Mouse (Mus musculus): ENCODE results near the gene Bmp15. TPM values are rescaled to one million over a fixed set of nuclear protein-coding genes. Genes with fewer than 3 reads are reported as not detected.

Bmp15 gene
- polyA plus RNA-seq (2014; fragmentation: Nextera tagmentation; extraction: Ambion mirVana) = 0.13 and 0.18 TPM in 2 replicates

DNA sequence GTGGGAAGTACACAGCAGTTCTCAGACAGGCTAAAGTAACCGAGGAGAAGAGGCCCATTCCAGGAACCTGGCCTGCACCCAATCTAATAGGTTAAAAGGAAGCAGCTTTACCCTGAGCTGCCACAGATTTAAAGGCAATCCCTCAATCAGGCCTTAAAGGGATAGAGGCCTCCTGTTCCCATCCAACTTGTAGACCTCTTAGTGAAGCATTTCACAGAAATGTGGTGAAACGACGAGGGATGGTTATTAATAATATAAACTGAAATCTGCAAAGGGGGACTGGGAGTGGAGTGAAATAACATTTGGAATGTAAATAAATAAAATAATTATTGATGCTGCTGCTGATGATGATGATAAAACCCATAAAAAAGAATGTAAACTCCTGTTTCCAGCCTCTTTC, at the start of gene Bmp15:
TSS of gene Bmp15 (minus strand) at position 101 of the 400 bp plus-strand sequence.
- Histone ChIP-seq H3K27me3 (replicated peaks; ENCODE audit: control insufficient read depth, insufficient read depth, low read length) (no peaks in the 10 kb centered on the region), H3K9ac (ENCODE audit: low read depth, low read length) (no peak within 1 kb of the TSS), H3K4me1 (ENCODE audit: control insufficient read depth, insufficient read depth, low read length) (no peaks in the 10 kb centered on the region), H3K9me3 (ENCODE audit: control insufficient read depth, low read length) (no peaks in the 10 kb centered on the region), H3K36me3 (ENCODE audit: control insufficient read depth, insufficient read depth, low read length) (no peaks in the 10 kb centered on the region), H3K4me2 (ENCODE audit: low read depth, low read length) (no peak within 1 kb of the TSS), H3K27ac (replicated peaks; ENCODE audit: low read depth, low read length) (no peak within 1 kb of the TSS; the same call in 1 of the 2 replicates), H3K4me3 (ENCODE audit: low read depth, low read length) (no peak within 1 kb of the TSS)
- 68% methylated on average over 3 of the region's 3 CpGs for WGBS
- ATAC-seq (ENCODE audit: low read depth) (no peak), DNase-seq (ENCODE audit: low spot score) (peak; percentile 11)

DNA sequence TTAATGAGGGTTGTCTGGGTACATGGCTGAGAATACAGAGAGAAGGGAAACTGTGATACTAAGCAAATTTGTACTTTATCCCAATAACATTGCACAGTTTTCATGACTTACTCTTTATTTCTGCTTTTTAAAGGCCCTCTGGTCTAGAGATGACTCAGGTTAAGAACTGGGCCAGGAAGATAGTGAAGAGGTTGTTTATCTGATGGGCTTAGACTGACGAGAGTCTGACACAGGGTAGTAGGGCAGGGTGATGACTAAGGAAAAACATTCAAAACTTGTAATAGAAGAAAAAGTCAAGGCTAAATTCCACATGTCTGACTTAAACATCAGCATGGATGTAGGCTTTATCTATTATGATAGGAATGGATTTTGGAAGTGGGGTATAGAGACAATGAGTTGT, 48.3 kb upstream of the Bmp15 start:
- no peak overlapping the region for H3K4me2 ChIP-seq (ENCODE audit: low read depth, low read length)
- H3K27ac ChIP-seq (replicated peaks; ENCODE audit: low read depth, low read length) = no peak overlapping the region
- H3K9me3 ChIP-seq (ENCODE audit: control insufficient read depth, low read length) = no peaks in the 10 kb centered on the region
- DNase-seq (ENCODE audit: low spot score) (no peak), ATAC-seq (ENCODE audit: low read depth) (no peak)
- no peaks in the 10 kb centered on the region for H3K36me3 ChIP-seq (ENCODE audit: control insufficient read depth, insufficient read depth, low read length)
- 81% methylated on average over 1 of the region's 1 CpGs for WGBS
- H3K4me1 ChIP-seq (ENCODE audit: control insufficient read depth, insufficient read depth, low read length) = no peaks in the 10 kb centered on the region
- no peak overlapping the region for H3K4me3 ChIP-seq (ENCODE audit: low read depth, low read length)
- H3K27me3 ChIP-seq (replicated peaks; ENCODE audit: control insufficient read depth, insufficient read depth, low read length) = no peaks in the 10 kb centered on the region
- H3K9ac ChIP-seq (ENCODE audit: low read depth, low read length) = no peak overlapping the region

DNA sequence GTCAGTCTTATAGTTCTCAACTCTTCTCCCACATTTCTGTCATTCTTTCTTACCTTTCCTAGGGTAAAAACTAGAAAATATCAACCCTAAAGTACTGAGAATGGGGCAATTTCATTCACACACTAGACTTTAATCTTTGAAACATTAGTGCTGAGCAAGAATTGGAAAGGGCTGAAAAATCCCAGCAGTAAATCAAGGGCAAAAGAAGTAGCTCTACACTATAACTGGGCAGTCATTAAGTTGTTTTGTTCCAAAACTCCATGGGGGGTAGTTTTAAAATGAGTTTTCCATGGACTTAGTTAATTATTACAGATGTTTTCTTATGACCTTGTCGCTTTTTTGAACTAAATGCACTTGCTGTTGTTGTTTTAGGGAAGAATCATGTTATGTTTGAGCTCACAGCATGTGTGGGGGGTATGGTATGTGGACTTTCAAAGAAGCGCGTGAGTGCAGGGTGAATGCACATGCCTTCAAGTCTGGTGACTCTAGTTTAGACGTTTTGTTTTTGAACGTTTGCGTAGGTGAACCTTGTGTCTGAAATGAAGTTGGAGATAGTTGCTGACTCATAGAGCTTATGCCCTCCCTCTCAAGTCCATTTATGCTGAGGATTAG, 37.1 kb upstream of the Bmp15 start:
- H3K27ac ChIP-seq (replicated peaks; ENCODE audit: low read depth, low read length) = no peak overlapping the region
- no peak overlapping the region for H3K4me3 ChIP-seq (ENCODE audit: low read depth, low read length)
- no peak overlapping the region for H3K9ac ChIP-seq (ENCODE audit: low read depth, low read length)
- no peak overlapping the region for H3K4me2 ChIP-seq (ENCODE audit: low read depth, low read length)
- 62% methylated on average over 6 of the region's 6 CpGs for WGBS
- no peaks in the 10 kb centered on the region for H3K9me3 ChIP-seq (ENCODE audit: control insufficient read depth, low read length)
- H3K27me3 ChIP-seq (replicated peaks; ENCODE audit: control insufficient read depth, insufficient read depth, low read length) = no peaks in the 10 kb centered on the region
- no peaks in the 10 kb centered on the region for H3K36me3 ChIP-seq (ENCODE audit: control insufficient read depth, insufficient read depth, low read length)
- DNase-seq (ENCODE audit: low spot score) (no peak), ATAC-seq (ENCODE audit: low read depth) (no peak)
- H3K4me1 ChIP-seq (ENCODE audit: control insufficient read depth, insufficient read depth, low read length) = no peaks in the 10 kb centered on the region

DNA sequence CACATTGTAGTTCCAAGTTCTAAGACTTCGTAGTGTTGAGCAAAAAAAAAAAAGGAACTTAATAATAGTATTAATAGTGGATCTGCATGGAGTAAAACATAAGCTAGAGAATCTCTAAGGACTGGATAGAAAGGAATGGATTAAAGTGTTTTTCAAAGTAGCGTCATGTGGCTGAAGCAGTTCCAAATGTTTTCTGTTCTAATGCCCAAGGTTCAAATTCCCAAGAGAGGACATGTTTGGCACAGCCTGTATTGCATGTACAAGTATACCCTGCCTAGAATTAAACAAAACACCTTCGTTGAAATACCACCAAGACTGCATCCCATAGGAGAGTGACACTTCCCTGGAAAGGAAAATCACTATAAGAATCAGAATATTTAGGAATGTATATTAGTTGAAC, 36.4 kb upstream of the Bmp15 start:
- Histone ChIP-seq H3K4me1 (ENCODE audit: control insufficient read depth, insufficient read depth, low read length) (no peaks in the 10 kb centered on the region), H3K4me3 (ENCODE audit: low read depth, low read length) (no peak overlapping the region), H3K9ac (ENCODE audit: low read depth, low read length) (no peak overlapping the region), H3K4me2 (ENCODE audit: low read depth, low read length) (no peak overlapping the region), H3K27me3 (replicated peaks; ENCODE audit: control insufficient read depth, insufficient read depth, low read length) (no peaks in the 10 kb centered on the region), H3K9me3 (ENCODE audit: control insufficient read depth, low read length) (no peaks in the 10 kb centered on the region), H3K27ac (replicated peaks; ENCODE audit: low read depth, low read length) (no peak overlapping the region), H3K36me3 (ENCODE audit: control insufficient read depth, insufficient read depth, low read length) (no peaks in the 10 kb centered on the region)
- no peak for ATAC-seq (ENCODE audit: low read depth)
- DNase-seq (ENCODE audit: low spot score) = peak; percentile 0
- 66% methylated on average over 3 of the region's 3 CpGs for WGBS

DNA sequence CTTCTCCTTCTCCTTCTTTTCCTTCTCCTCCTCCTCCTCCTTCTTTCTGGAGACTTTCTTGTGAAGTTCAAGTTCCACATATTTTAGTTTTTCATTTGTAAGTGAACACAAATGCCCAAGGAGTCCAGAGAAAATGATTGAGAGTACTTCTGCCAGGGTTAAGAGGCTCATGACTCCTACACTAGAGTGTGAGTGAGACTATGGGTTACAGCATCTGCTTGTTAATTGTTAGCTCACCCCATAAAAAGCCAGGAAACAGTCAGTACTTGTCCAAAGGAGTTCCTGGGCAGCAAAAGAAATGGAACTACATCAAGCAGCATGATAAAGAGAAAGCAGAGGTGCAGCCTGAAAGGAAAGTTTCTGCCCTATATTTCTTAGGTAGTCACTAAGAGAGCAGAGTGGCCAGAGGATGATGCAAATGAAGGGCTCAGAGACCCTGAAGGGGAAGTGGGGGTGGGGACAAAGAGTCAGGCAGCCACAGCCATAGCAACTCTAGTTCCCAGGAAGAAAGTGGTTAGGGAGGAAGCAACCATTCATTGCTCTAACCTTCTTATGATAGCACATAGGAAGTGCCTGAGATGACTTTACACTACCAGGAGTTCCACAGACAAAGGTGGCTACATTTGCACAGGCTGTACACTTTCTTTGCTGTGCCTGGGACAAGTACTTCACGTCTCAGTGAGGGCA, 24.9 kb upstream of the Bmp15 start:
- Histone ChIP-seq H3K9me3 (ENCODE audit: control insufficient read depth, low read length) (no peaks in the 10 kb centered on the region), H3K36me3 (ENCODE audit: control insufficient read depth, insufficient read depth, low read length) (no peaks in the 10 kb centered on the region), H3K4me1 (ENCODE audit: control insufficient read depth, insufficient read depth, low read length) (no peaks in the 10 kb centered on the region), H3K27ac (replicated peaks; ENCODE audit: low read depth, low read length) (no peak overlapping the region), H3K27me3 (replicated peaks; ENCODE audit: control insufficient read depth, insufficient read depth, low read length) (no peaks in the 10 kb centered on the region), H3K9ac (ENCODE audit: low read depth, low read length) (no peak overlapping the region), H3K4me3 (ENCODE audit: low read depth, low read length) (no peak overlapping the region), H3K4me2 (ENCODE audit: low read depth, low read length) (no peak overlapping the region)
- DNase-seq (ENCODE audit: low spot score) (no peak), ATAC-seq (ENCODE audit: low read depth) (no peak)
- no CpG with 5 or more reads among the region's 1 CpGs for WGBS

DNA sequence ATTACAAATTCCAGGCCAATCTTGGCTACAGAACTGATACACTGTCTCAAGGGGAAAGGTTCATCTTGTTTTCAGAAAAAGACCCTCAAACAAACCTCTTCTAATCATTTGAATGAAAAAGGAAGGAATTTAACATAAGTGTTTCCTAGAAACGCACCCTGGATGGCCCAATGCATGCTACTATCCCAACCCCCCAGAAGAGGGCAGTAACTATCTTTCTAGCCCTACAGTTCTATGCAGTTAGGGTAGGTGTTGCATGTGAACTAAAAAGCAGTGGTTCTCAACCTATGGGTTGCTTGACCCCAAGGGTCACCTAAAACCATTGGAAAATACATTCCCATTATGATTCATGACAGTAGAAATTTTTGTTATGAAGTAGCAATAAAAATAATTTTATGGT, 3.5 kb upstream of the Bmp15 start:
- WGBS = 33% methylated on average over 1 of the region's 1 CpGs
- H3K27ac ChIP-seq (replicated peaks; ENCODE audit: low read depth, low read length) = no peak overlapping the region
- H3K9me3 ChIP-seq (ENCODE audit: control insufficient read depth, low read length) = no peaks in the 10 kb centered on the region
- no peaks in the 10 kb centered on the region for H3K4me1 ChIP-seq (ENCODE audit: control insufficient read depth, insufficient read depth, low read length)
- H3K9ac ChIP-seq (ENCODE audit: low read depth, low read length) = no peak overlapping the region
- no peak overlapping the region for H3K4me3 ChIP-seq (ENCODE audit: low read depth, low read length)
- H3K4me2 ChIP-seq (ENCODE audit: low read depth, low read length) = no peak overlapping the region
- no peaks in the 10 kb centered on the region for H3K36me3 ChIP-seq (ENCODE audit: control insufficient read depth, insufficient read depth, low read length)
- no peaks in the 10 kb centered on the region for H3K27me3 ChIP-seq (replicated peaks; ENCODE audit: control insufficient read depth, insufficient read depth, low read length)
- ATAC-seq (ENCODE audit: low read depth) (no peak), DNase-seq (ENCODE audit: low spot score) (no peak)

DNA sequence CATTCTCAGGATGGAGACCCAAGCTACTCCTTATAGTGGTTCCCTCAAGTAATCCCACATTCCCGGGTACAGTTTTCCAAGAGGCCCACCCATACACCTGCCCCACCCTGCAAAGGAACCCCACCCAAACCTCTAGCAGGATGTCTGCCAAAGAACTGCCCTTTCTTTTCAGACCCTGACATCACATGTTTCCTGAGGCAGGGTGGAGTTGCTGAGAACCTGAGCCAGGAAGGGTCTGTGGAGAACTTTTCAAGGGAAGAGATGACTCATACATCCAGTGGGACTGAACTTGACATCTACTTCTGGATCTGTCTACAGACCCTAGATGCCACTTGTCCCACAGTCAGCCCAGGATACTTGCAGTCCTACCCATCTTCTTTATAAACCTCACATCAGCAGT, 2.8 kb downstream of the Bmp15 start:
- no peaks in the 10 kb centered on the region for H3K4me1 ChIP-seq (ENCODE audit: control insufficient read depth, insufficient read depth, low read length)
- ATAC-seq (ENCODE audit: low read depth) = no peak
- H3K36me3 ChIP-seq (ENCODE audit: control insufficient read depth, insufficient read depth, low read length) = no peaks in the 10 kb centered on the region
- no peaks in the 10 kb centered on the region for H3K27me3 ChIP-seq (replicated peaks; ENCODE audit: control insufficient read depth, insufficient read depth, low read length)
- DNase-seq (ENCODE audit: low spot score) = no peak
- WGBS = 76% methylated on average over 1 of the region's 1 CpGs
- no peak overlapping the region for H3K9ac ChIP-seq (ENCODE audit: low read depth, low read length)
- H3K9me3 ChIP-seq (ENCODE audit: control insufficient read depth, low read length) = no peaks in the 10 kb centered on the region
- no peak overlapping the region for H3K27ac ChIP-seq (replicated peaks; ENCODE audit: low read depth, low read length)
- no peak overlapping the region for H3K4me2 ChIP-seq (ENCODE audit: low read depth, low read length)
- no peak overlapping the region for H3K4me3 ChIP-seq (ENCODE audit: low read depth, low read length)
